8 mouse cellular contexts compared by ENCODE assay signal in the genomic region with DNA sequence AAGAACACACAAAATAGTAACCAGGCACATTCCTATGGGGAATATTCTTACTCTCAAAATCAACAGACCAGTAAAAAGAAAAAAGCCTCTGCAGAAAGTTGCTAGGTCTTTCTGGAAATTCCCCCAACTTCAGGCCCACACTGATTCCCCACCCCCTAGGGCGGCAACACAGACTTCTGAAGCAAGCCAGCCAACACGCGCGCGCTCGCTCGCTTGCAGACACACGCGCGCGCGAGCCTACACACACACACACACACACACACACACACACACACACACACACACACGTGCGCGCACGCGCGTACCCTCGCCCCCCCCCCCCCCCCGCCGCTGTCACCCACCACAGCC. TPM values are rescaled to one million over a fixed set of nuclear protein-coding genes. Genes with fewer than 3 reads are reported as not detected.
DNase-seq lines count a peak whose midpoint lies in the region; ATAC-seq lines count a peak whose summit lies in the region.

No protein-coding gene starts in this region.

- peak overlapping the region; percentile 57 for H3K4me3 ChIP-seq in limb, embryonic 10.5 days

- ATAC-seq in inflammation-experienced regulatory T-cells, adult 6 months, result peak; percentile 64
- ATAC-seq in megakaryocyte-erythroid progenitor cell, adult 5-6 weeks (replicated peaks; ENCODE audit: low FRiP score, low TSS enrichment, poor library complexity, severe bottlenecking), result peak; percentile 66; the same call in 1 of the 2 replicates

- H3K27me3 ChIP-seq in limb, embryonic 10.5 days (ENCODE audit: low read depth, poor library complexity, severe bottlenecking), result no peaks in the 10 kb centered on the region

- H3K4me1 ChIP-seq in limb, embryonic 10.5 days, result no peaks in the 10 kb centered on the region

- WGBS in limb, embryonic 10.5 days, result 37% methylated on average over 7 of the region's 21 CpGs

- peak overlapping the region; percentile 87 for H3K27ac ChIP-seq in limb, embryonic 10.5 days

- no peaks in the 10 kb centered on the region for H3K9me3 ChIP-seq in limb, embryonic 10.5 days (replicated peaks)

- peak; percentile 20 to 36 for DNase-seq in cerebellum, postnatal 4 days (ENCODE audit: low spot score in 2 of 2)
- DNase-seq in cerebellum, adult 11-12 months, result no peak
- DNase-seq in c-Kit-positive CD71-positive TER-119-positive erythroid progenitor cells, embryonic 14.5 days (ENCODE audit: low spot score), result peak; percentile 30
- DNase-seq in gastrocnemius, postnatal 36 days, result peak; percentile 19 to 37
- DNase-seq in limb, embryonic 10.5 days (ENCODE audit: low spot score), result peak; percentile 65
- peak; percentile 25 to 41 for DNase-seq in spleen, postnatal 36 days (ENCODE audit: low spot score in 2 of 2)

- H3K36me3 ChIP-seq in limb, embryonic 10.5 days, result no peaks in the 10 kb centered on the region

- intact Hi-C loops in gastrocnemius, postnatal 36 days (cut with DNase I), result no loop called here

RNA-seq across cellular contexts. Expression of gene Prrg1, which starts 0.9 kb away (rescaled TPM):
- 1 to 10 TPM; 4.2 to 4.7 TPM for total RNA-seq in gastrocnemius, postnatal 36 days (2021)
- 1 to 10 TPM; 6.2 to 7.4 (median 6.5) TPM for polyA plus RNA-seq in inflammation-experienced regulatory T-cells, adult 6 months (2017; shearing (Covaris generic))
- polyA plus RNA-seq in limb, embryonic 10.5 days (2016; fragmentation: Nextera tagmentation; extraction: Ambion mirVana), result 6.9 and 10.0 TPM in 2 replicates
- total RNA-seq in megakaryocyte-erythroid progenitor cell, adult 5-6 weeks (2014; fragmentation: Nextera tagmentation), result 8.0 and 13.1 TPM in 2 replicates
- total RNA-seq in megakaryocyte-erythroid progenitor cell, adult 5-6 weeks (2017), result 5.6 and 7.5 TPM in 2 replicates
